Mouse (Mus musculus): Measurements from ENCODE around the gene Ralgapa2.

The Ralgapa2 gene

GRCm38 (mm10) chr2:146258736-146259469 is 253.2 kb downstream of the Ralgapa2 start:
- DNase-seq (ENCODE audit: low spot score in 2 of 2): peak; percentile 55 to 57

GRCm38 (mm10) chr2:146257609-146258008 is 254.5 kb downstream of the Ralgapa2 start:
- no peak for DNase-seq (ENCODE audit: low spot score in 2 of 2)

DNA sequence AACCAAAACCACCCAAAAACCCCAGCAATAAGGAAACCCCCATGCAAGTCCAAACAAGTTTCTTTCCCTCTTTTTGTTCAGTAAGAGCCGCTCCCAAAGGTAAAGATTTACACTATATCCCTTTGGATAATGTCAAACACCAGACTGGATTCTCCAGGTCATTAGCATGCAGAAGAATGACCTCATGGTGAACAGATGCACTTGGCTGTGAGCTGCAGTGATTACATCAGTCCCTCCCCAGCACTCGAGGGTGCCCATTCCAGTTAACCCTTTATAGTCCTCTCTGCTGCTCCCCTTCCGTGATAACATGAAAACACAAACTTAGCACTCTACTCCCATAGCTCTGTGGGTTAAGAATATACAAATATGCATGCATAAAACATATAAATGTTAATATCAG is 255.1 kb downstream of the Ralgapa2 start:
- DNase-seq (ENCODE audit: low spot score in 2 of 2): no peak

DNA sequence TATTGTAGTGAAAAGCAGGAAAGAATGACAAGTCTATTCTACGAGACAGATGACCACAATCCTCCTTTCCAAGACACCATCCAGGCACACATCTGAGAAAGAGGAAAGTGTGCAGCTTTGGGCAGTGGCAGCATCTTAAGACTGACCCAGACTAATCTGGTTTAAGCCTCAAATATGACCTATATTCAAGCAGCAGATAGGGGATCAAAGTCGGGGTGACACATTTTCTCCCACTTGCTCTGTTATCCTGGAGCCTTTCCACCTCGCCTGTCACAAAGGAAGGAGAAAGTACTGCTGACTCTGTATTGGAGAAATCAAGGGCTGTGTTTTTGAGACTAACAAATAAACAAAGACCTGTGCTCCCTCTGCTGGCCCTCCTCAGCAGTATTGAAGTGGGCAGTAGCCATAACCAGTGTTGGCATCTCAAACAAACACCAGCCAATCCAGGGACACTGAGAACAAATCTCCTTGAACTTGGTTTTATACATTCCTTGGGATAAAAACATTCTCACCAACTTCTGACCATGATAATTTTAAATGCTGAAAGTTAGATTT is 255.7 kb downstream of the Ralgapa2 start:
- no peak for DNase-seq (ENCODE audit: low spot score in 2 of 2)

DNA sequence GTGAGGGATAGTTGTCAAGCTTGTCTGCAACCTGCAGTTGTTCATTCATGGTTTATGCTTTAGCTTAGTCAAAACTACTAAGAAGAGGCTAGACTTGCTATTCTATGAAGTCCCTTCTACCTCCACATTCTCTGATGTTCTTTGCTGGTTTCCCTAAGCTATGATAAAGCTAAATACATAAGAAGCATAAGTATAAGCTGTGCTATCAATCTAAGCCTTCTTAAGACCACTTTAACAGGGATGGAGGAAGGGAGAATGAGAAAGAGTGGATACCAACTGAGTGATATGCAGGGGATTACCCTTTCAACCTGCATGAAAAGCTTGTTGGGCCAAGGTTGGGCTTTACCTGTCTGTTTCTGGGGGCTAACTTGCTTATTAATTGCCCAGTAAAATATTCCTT is 256.5 kb downstream of the Ralgapa2 start:
- DNase-seq (ENCODE audit: low spot score in 2 of 2): no peak

- DNase-seq (ENCODE audit: low spot score in 2 of 2): no peak
These were observed 257.8 kb downstream of the Ralgapa2 start for GRCm38 (mm10) chr2:146254387-146254786.

GRCm38 (mm10) chr2:146250236-146250904 is 261.8 kb downstream of the Ralgapa2 start:
- DNase-seq (ENCODE audit: low spot score in 2 of 2): no peak

DNA sequence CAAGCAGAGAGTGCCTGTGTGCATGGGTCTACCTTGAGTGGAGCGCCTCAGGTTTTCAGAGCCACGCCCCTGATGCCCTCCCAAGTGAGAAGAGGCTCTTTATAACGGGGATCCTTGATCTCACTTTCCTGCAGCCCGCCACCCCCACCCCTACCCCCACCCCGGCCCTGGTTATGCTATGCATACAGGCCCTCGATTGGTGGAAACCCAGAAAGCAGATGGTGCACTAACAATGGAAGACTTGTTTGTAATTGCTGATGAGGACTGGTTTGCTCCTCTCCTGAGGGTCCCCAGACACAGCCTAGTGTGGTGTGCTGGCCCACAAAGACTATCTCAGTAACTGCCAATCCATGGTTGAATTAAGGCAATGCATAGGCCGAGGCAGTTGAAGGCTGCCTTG is 263.1 kb downstream of the Ralgapa2 start:
- DNase-seq (ENCODE audit: low spot score in 2 of 2): no peak

DNA sequence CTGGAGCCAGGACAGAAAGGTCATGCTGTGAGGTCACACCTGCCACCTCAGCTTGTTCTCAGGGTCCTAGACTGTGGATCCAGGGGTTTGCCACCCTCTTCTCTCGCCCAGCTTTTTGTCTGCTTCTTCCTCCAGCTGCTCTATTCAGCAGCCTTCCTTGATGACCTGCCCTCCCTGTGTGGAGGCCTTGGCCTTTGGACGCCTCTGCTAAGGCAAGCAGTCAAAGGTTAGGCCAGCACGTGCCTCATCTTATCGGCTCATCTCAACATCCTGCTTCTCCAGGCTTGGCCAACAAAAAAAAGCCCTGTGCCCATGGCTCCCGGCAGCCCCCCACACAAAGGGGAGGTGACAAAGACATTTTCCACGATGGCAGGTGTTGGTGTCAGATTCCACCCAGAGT is 264.6 kb downstream of the Ralgapa2 start:
- no peak for DNase-seq (ENCODE audit: low spot score in 2 of 2)

GRCm38 (mm10) chr2:146246409-146247075 is 265.6 kb downstream of the Ralgapa2 start:
- DNase-seq (ENCODE audit: low spot score in 2 of 2): no peak

DNA sequence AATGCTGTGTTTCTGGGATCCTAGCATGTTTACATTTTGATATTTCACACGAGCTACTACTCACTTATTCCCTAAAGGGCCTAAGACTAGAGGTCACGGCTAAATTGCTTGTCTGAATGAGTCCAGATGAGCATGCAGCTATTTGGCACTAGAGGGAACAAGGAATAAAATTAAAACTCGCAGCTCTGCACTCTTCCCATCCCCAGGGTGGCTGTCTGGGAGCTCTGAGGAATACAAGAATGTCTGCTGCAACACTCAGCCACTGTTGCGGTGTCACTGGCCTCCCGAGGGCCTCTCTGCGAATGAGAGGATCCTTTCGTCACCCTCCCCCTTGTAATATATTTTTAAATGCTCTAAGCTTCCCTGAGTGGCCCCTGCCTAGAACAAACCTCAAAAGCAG is 266.7 kb downstream of the Ralgapa2 start:
- DNase-seq (ENCODE audit: low spot score in 2 of 2): no peak

- DNase-seq (ENCODE audit: low spot score in 2 of 2): no peak
These were observed 268.1 kb downstream of the Ralgapa2 start for GRCm38 (mm10) chr2:146244049-146244448.

- DNase-seq (ENCODE audit: low spot score in 2 of 2): no peak
These were observed 272.9 kb downstream of the Ralgapa2 start for GRCm38 (mm10) chr2:146239196-146239747.

GRCm38 (mm10) chr2:146231485-146231884 is 280.7 kb downstream of the Ralgapa2 start:
- DNase-seq (ENCODE audit: low spot score in 2 of 2): no peak

- DNase-seq (ENCODE audit: low spot score in 2 of 2): no peak
These were observed 283.7 kb downstream of the Ralgapa2 start for GRCm38 (mm10) chr2:146228435-146228834.

DNA sequence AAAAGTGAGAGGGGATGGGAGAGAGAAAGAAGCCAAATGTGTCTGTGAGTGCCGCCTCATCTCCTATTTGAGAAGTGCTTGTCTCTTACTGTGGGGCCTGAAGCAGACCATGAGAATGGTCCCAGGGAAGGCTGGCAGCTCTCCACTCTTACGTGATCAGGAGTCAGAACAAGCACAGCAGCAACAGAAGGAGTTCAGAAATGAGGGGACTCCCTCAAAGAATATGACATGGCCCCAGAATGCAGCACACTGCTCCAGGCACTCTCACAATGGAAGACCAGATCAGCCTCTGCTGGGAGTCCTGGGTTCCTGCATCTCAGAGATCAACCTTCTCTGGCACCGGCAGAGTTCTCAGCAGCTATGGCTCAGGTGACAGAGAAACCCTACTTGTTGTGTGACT is 284.5 kb downstream of the Ralgapa2 start:
- DNase-seq (ENCODE audit: low spot score in 2 of 2): no peak

DNA sequence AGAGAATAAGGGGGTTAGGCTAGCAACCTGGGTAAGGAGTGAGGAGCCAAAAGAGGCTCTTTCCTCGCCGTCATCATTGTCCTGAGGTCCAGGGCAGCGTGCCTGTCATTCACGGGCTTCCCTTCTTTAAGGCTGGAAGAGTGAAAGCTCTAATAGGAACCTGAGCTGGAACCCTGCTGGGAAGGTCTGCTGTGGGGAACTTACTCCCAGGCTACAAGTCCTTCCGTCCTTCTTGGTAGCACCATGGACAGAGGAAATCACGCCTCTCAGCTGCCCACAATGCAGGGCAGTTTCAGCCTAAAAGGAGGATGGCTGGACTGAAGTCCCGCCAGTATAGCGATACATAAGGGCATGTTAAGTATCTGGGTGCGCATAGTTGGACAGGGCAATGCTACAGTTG is 285.7 kb downstream of the Ralgapa2 start:
- DNase-seq (ENCODE audit: low spot score in 2 of 2): no peak

GRCm38 (mm10) chr2:146225818-146226217 is 286.3 kb downstream of the Ralgapa2 start:
- DNase-seq (ENCODE audit: low spot score in 2 of 2): no peak

DNA sequence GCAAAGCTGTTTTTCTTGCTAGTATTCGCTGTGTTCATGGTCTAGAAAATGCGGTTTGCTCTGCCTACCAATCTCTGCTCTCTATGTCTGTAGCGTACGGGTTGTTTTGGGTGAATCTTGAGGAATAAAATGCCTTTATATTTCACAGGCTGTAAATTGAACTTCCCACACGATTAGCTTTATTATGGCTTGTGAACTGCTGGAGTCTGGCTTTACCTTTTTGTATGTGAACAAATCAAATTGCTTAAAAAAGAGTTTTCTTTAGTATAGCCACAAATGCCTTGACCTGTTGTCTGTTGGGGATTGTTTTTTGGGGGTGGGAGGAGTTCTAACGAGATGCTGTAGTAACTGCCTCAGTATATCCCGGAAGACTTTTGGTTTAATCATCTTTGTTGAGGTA is 288.0 kb downstream of the Ralgapa2 start:
- DNase-seq (ENCODE audit: low spot score in 2 of 2): no peak

DNA sequence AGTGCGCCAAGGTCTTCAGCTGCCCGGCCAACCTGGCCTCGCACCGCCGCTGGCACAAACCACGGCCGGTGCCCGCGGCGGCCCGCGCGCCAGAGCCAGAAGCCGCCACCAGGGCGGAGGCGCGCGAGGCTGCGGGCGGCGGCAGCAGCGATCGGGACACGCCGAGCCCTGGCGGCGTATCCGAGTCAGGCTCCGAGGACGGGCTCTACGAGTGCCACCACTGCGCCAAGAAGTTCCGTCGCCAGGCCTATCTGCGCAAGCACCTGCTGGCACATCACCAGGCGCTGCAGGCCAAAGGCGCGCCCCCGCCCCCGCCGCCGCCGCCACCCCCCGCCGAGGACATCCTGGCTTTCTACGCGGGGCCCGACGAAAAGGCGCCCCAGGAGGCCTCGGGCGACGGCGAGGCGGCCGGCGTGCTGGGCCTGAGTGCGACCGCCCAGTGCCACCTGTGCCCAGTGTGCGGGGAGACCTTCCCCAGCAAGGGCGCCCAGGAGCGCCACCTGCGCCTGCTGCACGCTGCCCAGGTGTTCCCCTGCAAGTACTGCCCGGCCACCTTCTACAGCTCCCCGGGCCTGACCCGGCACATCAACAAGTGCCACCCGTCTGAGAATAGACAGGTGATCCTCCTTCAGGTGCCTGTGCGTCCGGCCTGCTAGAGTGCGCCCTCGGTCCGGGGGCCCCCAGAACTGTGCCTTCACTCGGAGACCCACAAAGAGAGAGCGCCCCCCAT is 288.8 kb downstream of the Ralgapa2 start:
- peak in 1 of 2 experiments; percentile 19 for DNase-seq (ENCODE audit: low spot score in 2 of 2)

Data from left cerebral cortex, adult 9 months (tissue).